Mouse (Mus musculus) liver, embryonic 16.5 days (tissue): ENCODE measurements around the gene Olfml1. TPM values are rescaled to one million over a fixed set of nuclear protein-coding genes. Genes with fewer than 3 reads are reported as not detected.

Experiments
- ATAC-seq: fragments of 200-750 bp; cut with Nextera tagmentation; 2 replicates; pipeline ENCODE4 v1.8.0; 2017; ENCODE audit warnings: low read depth, mild to moderate bottlenecking, moderate number of reproducible peaks, moderate library complexity
- H3K27ac ChIP-seq: fragments of 300-500 bp; sonication (generic); 2 replicates; pipeline ENCODE4 v1.5.1; 2014; ENCODE audit warnings: mild to moderate bottlenecking, low read length
- H3K27me3 ChIP-seq: fragments of 300-500 bp; sonication (generic); 2 replicates; pipeline ENCODE4 v1.6.1; 2014; ENCODE audit warnings: low read depth, low read length, mixed read lengths; ENCODE audit not compliant: control insufficient read depth, insufficient read depth
- H3K36me3 ChIP-seq: fragments of 300-500 bp; sonication (generic); 2 replicates; pipeline ENCODE4 v1.6.1; 2014; ENCODE audit warnings: mild to moderate bottlenecking; ENCODE audit not compliant: control insufficient read depth, insufficient read depth
- H3K4me1 ChIP-seq: fragments of 300-500 bp; sonication (generic); 2 replicates; pipeline ENCODE4 v1.6.1; 2014; ENCODE audit warnings: low read depth, low read length, mixed read lengths; ENCODE audit not compliant: control insufficient read depth
- H3K4me2 ChIP-seq: fragments of 300-500 bp; sonication (generic); 2 replicates; pipeline ENCODE4 v1.6.1; 2014; ENCODE audit warnings: low read depth, low read length, mixed read lengths
- H3K4me3 ChIP-seq: fragments of 300-500 bp; sonication (generic); 2 replicates; pipeline ENCODE4 v1.5.1; 2014; ENCODE audit warnings: low read depth, mild to moderate bottlenecking, low read length
- H3K9ac ChIP-seq: fragments of 300-500 bp; sonication (generic); 2 replicates; pipeline ENCODE4 v1.6.1; 2014; ENCODE audit warnings: low read depth, low read length
- H3K9me3 ChIP-seq: fragments of 300-500 bp; sonication (generic); replicated peaks from 2 replicates; pipeline ENCODE4 v1.6.1; 2016; ENCODE audit warnings: low read length; ENCODE audit not compliant: control insufficient read depth
- WGBS: fragments of 180-500 bp; shearing (Covaris S2); extraction: QIAGEN DNeasy Blood & Tissue Kit; methylation state at CpG from one replicate; pipeline ENCODE4 v1.1.7; 2014; ENCODE audit not compliant: insufficient replicate concordance; 5-methylcytosine and 5-hydroxymethylcytosine counted together
- polyA plus RNA-seq: library from polyadenylated mRNA; unstranded; fragments of >200 nt; fragmentation: Nextera tagmentation; extraction: Ambion mirVana; gene quantifications from 2 replicates; pipeline ENCODE4 v1.2.1, GENCODE M21; 2015

Gene Olfml1
- polyA plus RNA-seq, 1 experiment from 2014 or later = 1.3 TPM

- no peak overlapping the region for H3K4me3 ChIP-seq
- 54% methylated on average over 4 of the region's 4 CpGs for WGBS
- no peaks in the 10 kb centered on the region for H3K27me3 ChIP-seq
- H3K9ac ChIP-seq = no peak overlapping the region
- no peak for ATAC-seq
- no peak overlapping the region for H3K4me2 ChIP-seq
- H3K4me1 ChIP-seq = no peaks in the 10 kb centered on the region
- H3K9me3 ChIP-seq = no peaks in the 10 kb centered on the region
- H3K27ac ChIP-seq = no peak overlapping the region
- H3K36me3 ChIP-seq = no peaks in the 10 kb centered on the region
These were observed 35.3 kb downstream of the Olfml1 start for GRCm38 (mm10) chr7:107602505-107602904.

- Histone ChIP-seq H3K27ac (no peak overlapping the region), H3K9ac (no peak overlapping the region), H3K36me3 (no peaks in the 10 kb centered on the region), H3K27me3 (no peaks in the 10 kb centered on the region), H3K4me2 (no peak overlapping the region), H3K4me1 (no peaks in the 10 kb centered on the region), H3K9me3 (no peaks in the 10 kb centered on the region), H3K4me3 (no peak overlapping the region)
- ATAC-seq = no peak
- WGBS = 70% methylated on average over 6 of the region's 6 CpGs
These were observed 35.7 kb downstream of the Olfml1 start for GRCm38 (mm10) chr7:107602913-107603312.

GRCm38 (mm10) chr7:107607766-107608165, 40.5 kb downstream of the Olfml1 start:
- H3K4me1 ChIP-seq = no peaks in the 10 kb centered on the region
- ATAC-seq = no peak
- H3K36me3 ChIP-seq = no peaks in the 10 kb centered on the region
- no peak overlapping the region for H3K4me2 ChIP-seq
- no peak overlapping the region for H3K27ac ChIP-seq
- 53% methylated on average over 1 of the region's 1 CpGs for WGBS
- H3K4me3 ChIP-seq = no peak overlapping the region
- H3K27me3 ChIP-seq = no peaks in the 10 kb centered on the region
- no peak overlapping the region for H3K9ac ChIP-seq
- H3K9me3 ChIP-seq = no peaks in the 10 kb centered on the region

GRCm38 (mm10) chr7:107609622-107610255, 42.5 kb downstream of the Olfml1 start:
- 59% methylated on average over 2 of the region's 2 CpGs for WGBS
- H3K36me3 ChIP-seq = no peaks in the 10 kb centered on the region
- no peaks in the 10 kb centered on the region for H3K9me3 ChIP-seq
- no peaks in the 10 kb centered on the region for H3K27me3 ChIP-seq
- no peak overlapping the region for H3K4me2 ChIP-seq
- H3K27ac ChIP-seq = no peak overlapping the region
- H3K9ac ChIP-seq = no peak overlapping the region
- H3K4me1 ChIP-seq = no peaks in the 10 kb centered on the region
- ATAC-seq = no peak
- no peak overlapping the region for H3K4me3 ChIP-seq

GRCm38 (mm10) chr7:107610880-107611279, 43.6 kb downstream of the Olfml1 start:
- WGBS = 54% methylated on average over 5 of the region's 5 CpGs
- Histone ChIP-seq H3K9me3 (no peaks in the 10 kb centered on the region), H3K27me3 (no peaks in the 10 kb centered on the region), H3K4me1 (no peaks in the 10 kb centered on the region), H3K36me3 (no peaks in the 10 kb centered on the region), H3K9ac (no peak overlapping the region), H3K4me3 (no peak overlapping the region), H3K27ac (no peak overlapping the region), H3K4me2 (no peak overlapping the region)
- no peak for ATAC-seq

- Histone ChIP-seq H3K4me3 (no peak overlapping the region), H3K27ac (no peak overlapping the region), H3K4me1 (no peaks in the 10 kb centered on the region), H3K4me2 (no peak overlapping the region), H3K9me3 (no peaks in the 10 kb centered on the region), H3K9ac (no peak overlapping the region), H3K36me3 (no peaks in the 10 kb centered on the region), H3K27me3 (no peaks in the 10 kb centered on the region)
- ATAC-seq = no peak
- 34% methylated on average over 10 of the region's 11 CpGs for WGBS
These were observed 51.1 kb downstream of the Olfml1 start for GRCm38 (mm10) chr7:107618028-107618992.

GRCm38 (mm10) chr7:107619225-107619624, 52.0 kb downstream of the Olfml1 start:
- H3K4me1 ChIP-seq = no peaks in the 10 kb centered on the region
- no peaks in the 10 kb centered on the region for H3K27me3 ChIP-seq
- no peaks in the 10 kb centered on the region for H3K36me3 ChIP-seq
- no peak overlapping the region for H3K27ac ChIP-seq
- no peak overlapping the region for H3K4me3 ChIP-seq
- H3K9me3 ChIP-seq = no peaks in the 10 kb centered on the region
- H3K4me2 ChIP-seq = no peak overlapping the region
- no peak for ATAC-seq
- 57% methylated on average over 4 of the region's 4 CpGs for WGBS
- H3K9ac ChIP-seq = no peak overlapping the region

- H3K4me3 ChIP-seq = no peak overlapping the region
- no peaks in the 10 kb centered on the region for H3K4me1 ChIP-seq
- ATAC-seq = no peak
- no peaks in the 10 kb centered on the region for H3K9me3 ChIP-seq
- WGBS = 17% methylated on average over 3 of the region's 3 CpGs
- H3K9ac ChIP-seq = no peak overlapping the region
- no peak overlapping the region for H3K4me2 ChIP-seq
- no peaks in the 10 kb centered on the region for H3K36me3 ChIP-seq
- H3K27ac ChIP-seq = no peak overlapping the region
- no peaks in the 10 kb centered on the region for H3K27me3 ChIP-seq
These were observed 52.9 kb downstream of the Olfml1 start for GRCm38 (mm10) chr7:107620137-107620536.

- 0 out of 2 replicates have a peak, but pooled peaks have one; percentile 13 for ATAC-seq
- Histone ChIP-seq H3K36me3 (no peaks in the 10 kb centered on the region), H3K4me3 (no peak overlapping the region), H3K4me1 (no peaks in the 10 kb centered on the region; the same call in none of the 2 replicates), H3K27me3 (no peaks in the 10 kb centered on the region), H3K9me3 (no peaks in the 10 kb centered on the region), H3K9ac (no peak overlapping the region), H3K27ac (no peak overlapping the region), H3K4me2 (no peak overlapping the region)
- WGBS = 45% methylated on average over 3 of the region's 3 CpGs
These were observed 57.2 kb downstream of the Olfml1 start for GRCm38 (mm10) chr7:107624432-107624831.
